Mouse (Mus musculus) limb, embryonic 13.5 days (tissue): ENCODE data around the gene Pan2. TPM values are rescaled to one million over a fixed set of nuclear protein-coding genes. Genes with fewer than 3 reads are reported as not detected.
"Not testable (repeated sequence)": the region's sequence is repeated elsewhere in the genome, so short reads cannot be mapped to it uniquely, and the experiment has no call there.

Experiments
- ATAC-seq: fragments of 200-750 bp; cut with Nextera tagmentation; 2 replicates; pipeline ENCODE4 v1.8.0; 2017; ENCODE audit warnings: low read depth, moderate number of reproducible peaks, moderate TSS enrichment; ENCODE audit not compliant: low FRiP score
- H3K27ac ChIP-seq: fragments of 300-500 bp; sonication (generic); 2 replicates; pipeline ENCODE4 v1.5.1; 2015; ENCODE audit warnings: inconsistent platforms, mild to moderate bottlenecking, moderate library complexity
- H3K27me3 ChIP-seq: fragments of 300-500 bp; sonication (generic); 2 replicates; pipeline ENCODE4 v1.6.1; 2015; ENCODE audit warnings: mild to moderate bottlenecking, inconsistent platforms
- H3K36me3 ChIP-seq: fragments of 300-500 bp; sonication (generic); 2 replicates; pipeline ENCODE4 v1.6.1; 2015; ENCODE audit warnings: inconsistent platforms, mild to moderate bottlenecking, moderate library complexity
- H3K4me1 ChIP-seq: fragments of 300-500 bp; sonication (generic); 2 replicates; pipeline ENCODE4 v1.6.1; 2015; ENCODE audit warnings: inconsistent platforms
- H3K4me2 ChIP-seq: fragments of 300-500 bp; sonication (generic); replicated peaks from 2 replicates; pipeline ENCODE4 v1.6.1; 2015; ENCODE audit warnings: inconsistent platforms, mild to moderate bottlenecking, moderate library complexity
- H3K4me3 ChIP-seq: fragments of 300-500 bp; sonication (generic); 2 replicates; pipeline ENCODE4 v1.5.1; 2015; ENCODE audit warnings: moderate library complexity, mild to moderate bottlenecking, inconsistent platforms
- H3K9ac ChIP-seq: fragments of 300-500 bp; sonication (generic); 2 replicates; pipeline ENCODE4 v1.6.1; 2015; ENCODE audit warnings: mild to moderate bottlenecking, inconsistent platforms
- H3K9me3 ChIP-seq: fragments of 300-500 bp; sonication (generic); 2 replicates; pipeline ENCODE4 v1.6.1; 2016; ENCODE audit warnings: inconsistent platforms
- WGBS: fragments of 180-500 bp; shearing (Covaris S2); methylation state at CpG from one replicate; pipeline ENCODE4 v1.1.7; 2015; 5-methylcytosine and 5-hydroxymethylcytosine counted together
- polyA plus RNA-seq: library from polyadenylated mRNA; unstranded; fragments of >200 nt; fragmentation: Nextera tagmentation; extraction: Ambion mirVana; gene quantifications from 2 replicates; pipeline ENCODE4 v1.2.1, GENCODE M21; 2015

Gene Pan2
- polyA plus RNA-seq, 1 experiment from 2014 or later = 35.2 TPM

- Histone ChIP-seq H3K4me3 (peak within 1 kb of the TSS; percentile 91), H3K9me3 (no peaks in the 10 kb centered on the region), H3K4me1 (peaks cover 19% of the 10 kb centered on the region), H3K27me3 (no peaks in the 10 kb centered on the region), H3K4me2 (peak within 1 kb of the TSS; percentile 94), H3K36me3 (peaks cover 66% of the 10 kb centered on the region), H3K27ac (peak within 1 kb of the TSS; percentile 98), H3K9ac (peak within 1 kb of the TSS; percentile 98)
- peak; percentile 95 for ATAC-seq
- WGBS = under 1% methylated on average over 40 of the region's 40 CpGs
These were observed 19.3 kb downstream of the Pan2 start, which contains the start of gene Cnpy2 for GRCm38 (mm10) chr10:128322141-128323108. TSS of gene Cnpy2 (plus strand) at chr10:128322459.

- Histone ChIP-seq H3K27me3 (no peaks in the 10 kb centered on the region), H3K27ac (peak overlapping the region; percentile 98), H3K36me3 (peaks cover 66% of the 10 kb centered on the region), H3K9me3 (no peaks in the 10 kb centered on the region), H3K4me3 (peak overlapping the region; percentile 91), H3K4me1 (peaks cover 19% of the 10 kb centered on the region), H3K9ac (peak overlapping the region; percentile 98), H3K4me2 (peak overlapping the region; percentile 94)
- WGBS = 73% methylated on average over 8 of the region's 8 CpGs
- ATAC-seq = no peak
These were observed 20.4 kb downstream of the Pan2 start for GRCm38 (mm10) chr10:128323516-128323915.

- no peak overlapping the region for H3K27ac ChIP-seq
- 95% methylated on average over 8 of the region's 8 CpGs for WGBS
- peaks cover 14% of the 10 kb centered on the region for H3K4me1 ChIP-seq
- no peaks in the 10 kb centered on the region for H3K9me3 ChIP-seq
- no peak for ATAC-seq
- no peak overlapping the region for H3K4me2 ChIP-seq
- peaks cover 51% of the 10 kb centered on the region for H3K36me3 ChIP-seq
- H3K4me3 ChIP-seq = no peak overlapping the region
- no peak overlapping the region for H3K9ac ChIP-seq
- no peaks in the 10 kb centered on the region for H3K27me3 ChIP-seq
These were observed 23.7 kb downstream of the Pan2 start for GRCm38 (mm10) chr10:128326825-128327224.

DNA sequence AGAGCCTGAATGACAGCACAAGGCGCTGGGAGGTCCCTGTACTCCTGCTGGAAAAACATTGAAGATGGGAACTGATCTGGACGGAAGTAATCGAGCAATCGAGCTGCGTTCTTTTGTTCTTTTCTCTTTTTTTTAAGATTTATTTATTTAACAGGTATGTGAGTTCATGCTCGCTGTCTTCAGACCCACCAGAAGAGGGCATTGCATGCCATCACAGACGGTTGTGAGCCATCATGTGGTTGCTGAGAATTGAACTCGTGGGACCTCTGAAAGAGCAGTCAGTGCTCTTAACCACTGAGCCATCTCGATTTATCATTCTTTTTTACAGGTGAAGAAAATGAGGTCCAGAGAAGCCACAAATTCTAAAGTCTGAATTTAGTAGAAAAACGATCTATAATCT, 24.5 kb downstream of the Pan2 start:
- WGBS = 90% methylated on average over 10 of the region's 10 CpGs
- no peak for ATAC-seq
- peaks cover 51% of the 10 kb centered on the region for H3K36me3 ChIP-seq

GRCm38 (mm10) chr10:128332358-128333249, 29.5 kb downstream of the Pan2 start:
- H3K36me3 ChIP-seq = peaks cover 18% of the 10 kb centered on the region
- not testable (repeated sequence) for H3K4me3 ChIP-seq, H3K9me3 ChIP-seq, H3K4me1 ChIP-seq, H3K27ac ChIP-seq, ATAC-seq, H3K4me2 ChIP-seq, H3K9ac ChIP-seq, H3K27me3 ChIP-seq
- 82% methylated on average over 6 of the region's 6 CpGs for WGBS

More for the DNA sequence above, 24.5 kb downstream of the Pan2 start:
- no peak overlapping the region for H3K4me2 ChIP-seq
- H3K27ac ChIP-seq = no peak overlapping the region
- H3K4me1 ChIP-seq = peaks cover 14% of the 10 kb centered on the region
- no peaks in the 10 kb centered on the region for H3K9me3 ChIP-seq
- no peak overlapping the region for H3K9ac ChIP-seq
- H3K4me3 ChIP-seq = no peak overlapping the region
- no peaks in the 10 kb centered on the region for H3K27me3 ChIP-seq

- Histone ChIP-seq H3K4me2 (no peak overlapping the region), H3K36me3 (0 out of 2 replicates have a peak, but pooled peaks cover 6% of the 10 kb centered on the region), H3K9ac (no peak overlapping the region), H3K4me3 (no peak overlapping the region), H3K27ac (no peak overlapping the region), H3K27me3 (no peaks in the 10 kb centered on the region), H3K9me3 (no peaks in the 10 kb centered on the region), H3K4me1 (peaks cover 16% of the 10 kb centered on the region)
- no peak for ATAC-seq
- WGBS = 0% methylated on average over 4 of the region's 4 CpGs
These were observed 32.4 kb downstream of the Pan2 start for GRCm38 (mm10) chr10:128335582-128335981.

DNA sequence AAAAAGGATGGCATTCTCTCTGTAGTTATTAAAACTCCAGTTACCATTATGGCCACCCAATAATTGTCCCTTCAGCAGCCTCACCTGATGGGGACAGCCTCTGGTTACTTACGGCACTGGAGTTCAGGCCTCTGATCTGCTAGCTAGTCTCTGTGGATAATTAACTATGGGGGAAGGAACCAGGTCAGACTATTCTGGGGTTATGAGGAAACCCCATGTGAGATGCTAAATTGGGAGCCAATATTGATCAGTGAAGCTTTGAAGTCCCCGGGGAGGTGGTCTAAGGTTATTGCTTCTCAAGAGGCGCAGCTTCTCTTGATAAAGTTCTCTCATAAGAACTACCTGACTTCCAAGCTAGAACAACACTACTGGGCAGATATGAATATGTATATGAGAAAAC, 33.1 kb downstream of the Pan2 start:
- H3K4me3 ChIP-seq = no peak overlapping the region
- H3K9ac ChIP-seq = no peak overlapping the region
- no peaks in the 10 kb centered on the region for H3K9me3 ChIP-seq
- no peak overlapping the region for H3K27ac ChIP-seq
- peaks cover 16% of the 10 kb centered on the region for H3K4me1 ChIP-seq
- no peak for ATAC-seq
- no peaks in the 10 kb centered on the region for H3K27me3 ChIP-seq
- WGBS = 91% methylated on average over 3 of the region's 3 CpGs
- no peak overlapping the region for H3K4me2 ChIP-seq
- 0 out of 2 replicates have a peak, but pooled peaks cover 6% of the 10 kb centered on the region for H3K36me3 ChIP-seq

GRCm38 (mm10) chr10:128336597-128336996, 33.5 kb downstream of the Pan2 start:
- Histone ChIP-seq H3K4me1 (peaks cover 16% of the 10 kb centered on the region), H3K9me3 (no peaks in the 10 kb centered on the region), H3K36me3 (0 out of 2 replicates have a peak, but pooled peaks cover 6% of the 10 kb centered on the region), H3K9ac (peak overlapping the region; percentile 65), H3K4me3 (peak overlapping the region; percentile 84), H3K4me2 (peak overlapping the region; percentile 67), H3K27me3 (no peaks in the 10 kb centered on the region), H3K27ac (peak overlapping the region; percentile 85; the same call in 1 of the 2 replicates)
- WGBS = 86% methylated on average over 3 of the region's 3 CpGs
- no peak for ATAC-seq

DNA sequence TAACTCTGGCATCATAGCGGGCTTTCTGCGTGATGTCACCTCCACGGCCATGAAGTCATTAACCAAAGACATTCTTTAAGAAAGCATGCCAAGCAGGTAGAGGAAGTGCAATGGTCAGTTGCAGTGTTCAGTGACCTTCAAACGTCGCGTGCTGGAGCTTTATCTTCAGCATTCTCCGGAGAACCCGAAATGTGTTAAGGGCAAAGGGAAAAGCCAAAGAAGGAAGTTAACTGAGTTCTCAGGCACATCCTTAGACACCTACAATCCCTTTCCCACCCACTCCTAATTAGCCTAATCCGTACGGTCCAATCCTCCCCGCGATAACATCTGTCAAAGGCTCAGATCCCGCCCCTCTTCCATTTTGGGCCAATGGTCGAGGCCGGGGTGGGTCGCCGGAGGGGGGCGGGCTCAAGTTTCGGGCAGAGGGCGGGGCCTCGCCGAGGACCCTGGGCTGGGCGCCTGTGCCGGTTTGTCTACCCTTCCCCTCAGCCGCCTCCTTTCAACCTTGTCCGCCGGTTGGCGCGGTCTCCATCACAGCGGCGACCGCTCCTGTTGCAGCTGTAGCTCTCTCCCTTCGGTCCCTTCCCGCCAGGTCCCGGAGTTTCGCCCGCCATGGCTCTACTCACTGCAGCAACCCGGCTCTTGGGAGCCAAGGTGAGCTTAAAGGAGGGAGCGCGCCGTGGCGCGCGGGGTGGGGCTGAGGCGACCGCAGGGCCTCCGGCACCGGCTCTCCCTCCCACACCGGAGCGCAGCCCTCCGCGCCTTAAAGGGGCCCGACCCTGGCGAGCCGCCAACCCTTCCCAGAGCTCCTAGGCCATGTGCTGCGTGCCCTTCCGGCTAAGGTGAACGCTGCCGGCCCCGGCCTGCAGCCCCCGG, 34.4 kb downstream of the Pan2 start, which contains the start of gene Cs:
Gene Cs, plus strand, starts transcription at position 429 of the 876 bp plus-strand sequence.
- peak within 1 kb of the TSS; percentile 83 for H3K4me2 ChIP-seq
- H3K27me3 ChIP-seq = no peaks in the 10 kb centered on the region
- peak within 1 kb of the TSS; percentile 85 for H3K27ac ChIP-seq
- H3K4me1 ChIP-seq = peaks cover 16% of the 10 kb centered on the region
- peak; percentile 98 for ATAC-seq
- 0 out of 2 replicates have a peak, but pooled peaks cover 6% of the 10 kb centered on the region for H3K36me3 ChIP-seq
- peak within 1 kb of the TSS; percentile 91 for H3K9ac ChIP-seq
- H3K4me3 ChIP-seq = peak within 1 kb of the TSS; percentile 84
- no peaks in the 10 kb centered on the region for H3K9me3 ChIP-seq
- WGBS = 1% methylated on average over 61 of the region's 61 CpGs

DNA sequence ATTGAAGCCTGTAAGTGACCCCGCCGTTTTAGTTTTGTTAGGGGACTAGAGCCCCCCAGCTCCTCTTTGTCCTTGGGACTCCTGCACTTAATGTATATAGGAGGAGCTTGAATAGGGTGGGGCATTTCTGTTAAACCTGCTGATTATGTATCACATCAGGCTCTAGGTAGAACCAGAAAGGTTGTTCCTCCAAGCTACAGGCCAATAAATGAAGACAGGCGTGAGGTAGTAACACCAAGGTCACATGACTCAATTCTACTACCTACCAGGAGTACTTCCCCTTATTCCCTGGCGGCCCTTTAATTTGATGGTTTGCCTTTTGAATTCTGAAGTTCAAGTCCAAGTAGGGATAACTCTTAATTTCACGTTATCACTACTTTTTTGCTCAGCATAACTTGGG, 35.3 kb downstream of the Pan2 start:
- Histone ChIP-seq H3K4me3 (peak overlapping the region; percentile 84), H3K27ac (peak overlapping the region; percentile 85; the same call in 1 of the 2 replicates), H3K9ac (peak overlapping the region; percentile 91), H3K4me2 (peak overlapping the region; percentile 83), H3K27me3 (no peaks in the 10 kb centered on the region), H3K4me1 (peaks cover 16% of the 10 kb centered on the region), H3K36me3 (0 out of 2 replicates have a peak, but pooled peaks cover 6% of the 10 kb centered on the region), H3K9me3 (no peaks in the 10 kb centered on the region)
- ATAC-seq = no peak
- WGBS = 17% methylated on average over 5 of the region's 5 CpGs

DNA sequence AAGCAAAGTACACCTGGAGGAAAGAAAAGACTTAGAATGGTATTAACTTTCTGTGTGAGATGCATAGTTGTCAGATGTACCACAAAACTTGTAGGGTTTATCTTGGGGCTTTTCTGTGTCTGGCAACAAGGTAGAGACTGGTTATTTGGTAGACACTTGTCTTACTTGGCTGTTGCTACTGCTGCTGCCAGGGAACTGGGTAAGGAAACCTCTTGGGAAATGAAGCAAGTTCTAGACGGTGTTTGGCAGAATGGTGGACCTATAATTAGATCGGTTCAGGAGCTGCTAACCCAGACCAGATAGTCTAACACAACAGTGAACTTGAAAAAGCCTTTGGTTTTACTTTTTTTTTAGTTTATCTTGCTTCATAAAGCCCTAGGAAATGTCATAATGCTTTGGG, 35.8 kb downstream of the Pan2 start:
- peak overlapping the region; percentile 91 for H3K9ac ChIP-seq
- peak overlapping the region; percentile 84 for H3K4me3 ChIP-seq
- WGBS = 71% methylated on average over 2 of the region's 2 CpGs
- no peak overlapping the region for H3K27ac ChIP-seq
- H3K4me1 ChIP-seq = peaks cover 16% of the 10 kb centered on the region
- H3K4me2 ChIP-seq = peak overlapping the region; percentile 83
- ATAC-seq = no peak
- H3K9me3 ChIP-seq = no peaks in the 10 kb centered on the region
- 0 out of 2 replicates have a peak, but pooled peaks cover 6% of the 10 kb centered on the region for H3K36me3 ChIP-seq
- H3K27me3 ChIP-seq = no peaks in the 10 kb centered on the region
